Mouse (Mus musculus) heart, postnatal 0 days (tissue): Measurements from ENCODE around the gene Megf11. TPM values are rescaled to one million over a fixed set of nuclear protein-coding genes. Genes with fewer than 3 reads are reported as not detected.

Experiments used
- ATAC-seq: fragments of 200-750 bp; cut with Nextera tagmentation; 2 replicates; pipeline ENCODE4 v1.8.0; 2017; ENCODE audit warnings: low read depth, moderate number of reproducible peaks, moderate library complexity; ENCODE audit not compliant: insufficient read depth
- DNase-seq: peaks from one replicate; pipeline ENCODE4 v3.0.0-alpha.2; 2016; ENCODE audit warnings: low spot score
- H3K27ac ChIP-seq: fragments of 300-500 bp; sonication (generic); 2 replicates; pipeline ENCODE4 v1.5.1; 2014; ENCODE audit warnings: low read depth, mild to moderate bottlenecking
- H3K27me3 ChIP-seq: fragments of 300-500 bp; sonication (generic); 2 replicates; pipeline ENCODE4 v1.6.1; 2014; ENCODE audit warnings: low read length, mixed read lengths; ENCODE audit not compliant: control insufficient read depth, insufficient read depth
- H3K36me3 ChIP-seq: fragments of 300-500 bp; sonication (generic); replicated peaks from 2 replicates; pipeline ENCODE4 v1.6.1; 2014; ENCODE audit warnings: low read length, mixed read lengths; ENCODE audit not compliant: control insufficient read depth, insufficient read depth
- H3K4me1 ChIP-seq: fragments of 300-500 bp; sonication (generic); 2 replicates; pipeline ENCODE4 v1.6.1; 2014; ENCODE audit warnings: antibody characterized with exemption; ENCODE audit not compliant: control insufficient read depth, insufficient read depth
- H3K4me2 ChIP-seq: fragments of 300-500 bp; sonication (generic); 2 replicates; pipeline ENCODE4 v1.6.1; 2014; ENCODE audit warnings: low read depth, mild to moderate bottlenecking, low read length, moderate library complexity
- H3K4me3 ChIP-seq: fragments of 300-500 bp; sonication (generic); 2 replicates; pipeline ENCODE4 v1.5.1; 2014; ENCODE audit warnings: low read depth, low read length
- H3K9ac ChIP-seq: fragments of 300-500 bp; sonication (generic); replicated peaks from 2 replicates; pipeline ENCODE4 v1.6.1; 2014; ENCODE audit warnings: low read depth, low read length, mixed read lengths
- H3K9me3 ChIP-seq: fragments of 300-500 bp; sonication (generic); replicated peaks from 2 replicates; pipeline ENCODE4 v1.6.1; 2016; ENCODE audit warnings: low read length; ENCODE audit not compliant: control insufficient read depth
- CTCF ChIP-seq: IDR thresholded peaks from 2 replicates; pipeline ENCODE4 v1.5.1; 2016; ENCODE audit warnings: antibody characterized with exemption, control low read depth, low read depth
- EP300 ChIP-seq: IDR thresholded peaks from 2 replicates; pipeline ENCODE4 v1.6.1; 2016; ENCODE audit warnings: antibody characterized with exemption, low read depth
- WGBS: fragments of 180-500 bp; shearing (Covaris S2); extraction: QIAGEN DNeasy Blood & Tissue Kit; methylation state at CpG from one replicate; pipeline ENCODE4 v1.1.7; 2014; 5-methylcytosine and 5-hydroxymethylcytosine counted together
- polyA plus RNA-seq: library from polyadenylated mRNA; unstranded; fragments of >200 nt; fragmentation: Nextera tagmentation; extraction: Ambion mirVana; gene quantifications from 2 replicates; pipeline ENCODE4 v1.2.1, GENCODE M21; 2015
- total RNA-seq: library from RNA; depleted of rRNA; stranded (reverse); fragments of >200 nt; gene quantifications from 2 replicates; pipeline ENCODE4 v1.2.3, GENCODE M21; 2014; ENCODE audit warnings: low replicate concordance

Megf11 gene
- total and polyA plus RNA-seq, 2 experiments from 2014 or later, result 0.18 to 0.23 TPM

GRCm38 (mm10) chr9:64587991-64588390 is 202.6 kb downstream of the Megf11 start:
- 85% methylated on average over 7 of the region's 7 CpGs for WGBS
- ATAC-seq (no peak), DNase-seq (no peak)

GRCm38 (mm10) chr9:64590634-64591041 is 205.2 kb downstream of the Megf11 start:
- 27% methylated on average over 5 of the region's 5 CpGs for WGBS
- peaks cover 8% of the 10 kb centered on the region; the same call in 1 of the 2 replicates for H3K27me3 ChIP-seq
- H3K36me3 ChIP-seq, result no peaks in the 10 kb centered on the region
- no peak overlapping the region for H3K9ac ChIP-seq
- H3K9me3 ChIP-seq, result no peaks in the 10 kb centered on the region
- H3K4me3 ChIP-seq, result no peak overlapping the region
- H3K4me1 ChIP-seq, result no peaks in the 10 kb centered on the region
- ATAC-seq (no peak), DNase-seq (no peak)
- no peak overlapping the region for H3K4me2 ChIP-seq
- H3K27ac ChIP-seq, result no peak overlapping the region
- no peak for TF ChIP-seq EP300
- no peak for TF ChIP-seq CTCF

More at GRCm38 (mm10) chr9:64587991-64588390, 202.6 kb downstream of the Megf11 start:
- Histone ChIP-seq H3K4me2 (no peak overlapping the region), H3K9me3 (no peaks in the 10 kb centered on the region), H3K27ac (no peak overlapping the region), H3K4me3 (no peak overlapping the region), H3K36me3 (no peaks in the 10 kb centered on the region), H3K4me1 (no peaks in the 10 kb centered on the region), H3K9ac (no peak overlapping the region), H3K27me3 (no peaks in the 10 kb centered on the region)
- TF ChIP-seq EP300 (no peak), CTCF (no peak)

- no peaks in the 10 kb centered on the region for H3K36me3 ChIP-seq
- no peaks in the 10 kb centered on the region for H3K4me1 ChIP-seq
- 56% methylated on average over 1 of the region's 1 CpGs for WGBS
- H3K4me2 ChIP-seq, result no peak overlapping the region
- H3K27me3 ChIP-seq, result peaks cover 8% of the 10 kb centered on the region; the same call in 1 of the 2 replicates
- TF ChIP-seq EP300 (no peak), CTCF (0 out of 2 replicates have a peak, but pooled peaks have one; percentile 2)
- no peak overlapping the region for H3K9ac ChIP-seq
- H3K4me3 ChIP-seq, result no peak overlapping the region
- no peak overlapping the region for H3K27ac ChIP-seq
- DNase-seq, result no peak
- no peaks in the 10 kb centered on the region for H3K9me3 ChIP-seq
- ATAC-seq, result no peak
These were observed 206.0 kb downstream of the Megf11 start for GRCm38 (mm10) chr9:64591436-64591835.

GRCm38 (mm10) chr9:64594442-64594841 is 209.0 kb downstream of the Megf11 start:
- Histone ChIP-seq H3K9me3 (no peaks in the 10 kb centered on the region), H3K27me3 (peaks cover 8% of the 10 kb centered on the region; the same call in 1 of the 2 replicates), H3K4me2 (no peak overlapping the region), H3K36me3 (no peaks in the 10 kb centered on the region), H3K4me1 (no peaks in the 10 kb centered on the region), H3K4me3 (no peak overlapping the region), H3K27ac (no peak overlapping the region), H3K9ac (no peak overlapping the region)
- 39% methylated on average over 8 of the region's 8 CpGs for WGBS
- TF ChIP-seq EP300 (no peak), CTCF (no peak)
- no peak for DNase-seq
- no peak for ATAC-seq

- H3K4me1 ChIP-seq, result peaks cover 8% of the 10 kb centered on the region; the same call in 1 of the 2 replicates
- H3K36me3 ChIP-seq, result no peaks in the 10 kb centered on the region
- 84% methylated on average over 7 of the region's 7 CpGs for WGBS
- no peak overlapping the region for H3K9ac ChIP-seq
- no peak for ATAC-seq
- H3K27me3 ChIP-seq, result peaks cover 8% of the 10 kb centered on the region; the same call in 1 of the 2 replicates
- no peak overlapping the region for H3K4me2 ChIP-seq
- H3K4me3 ChIP-seq, result no peak overlapping the region
- H3K27ac ChIP-seq, result no peak overlapping the region
- DNase-seq, result no peak
- no peaks in the 10 kb centered on the region for H3K9me3 ChIP-seq
- no peak for TF ChIP-seq EP300
- no peak for TF ChIP-seq CTCF
These were observed 213.0 kb downstream of the Megf11 start for GRCm38 (mm10) chr9:64598427-64598826.

- peaks cover 10% of the 10 kb centered on the region for H3K4me1 ChIP-seq
- H3K9ac ChIP-seq, result no peak overlapping the region
- DNase-seq (no peak), ATAC-seq (peak; percentile 20; the same call in 1 of the 2 replicates)
- 24% methylated on average over 2 of the region's 2 CpGs for WGBS
- H3K36me3 ChIP-seq, result no peaks in the 10 kb centered on the region
- H3K27ac ChIP-seq, result no peak overlapping the region
- H3K4me2 ChIP-seq, result no peak overlapping the region
- no peaks in the 10 kb centered on the region for H3K27me3 ChIP-seq
- H3K9me3 ChIP-seq, result no peaks in the 10 kb centered on the region
- no peak for TF ChIP-seq CTCF
- H3K4me3 ChIP-seq, result no peak overlapping the region
These were observed 215.3 kb downstream of the Megf11 start for GRCm38 (mm10) chr9:64600731-64601130.
